Mouse (Mus musculus): ENCODE data around the gene Poll.

Gene Poll

GRCm38 (mm10) chr19:45537505-45537904, 22.8 kb downstream of the Poll start:
- DNase-seq (ENCODE audit: extremely low spot score, low read depth, low spot score) = no peak

GRCm38 (mm10) chr19:45535929-45536328, 24.4 kb downstream of the Poll start:
- DNase-seq (ENCODE audit: extremely low spot score, low read depth, low spot score) = no peak

DNA sequence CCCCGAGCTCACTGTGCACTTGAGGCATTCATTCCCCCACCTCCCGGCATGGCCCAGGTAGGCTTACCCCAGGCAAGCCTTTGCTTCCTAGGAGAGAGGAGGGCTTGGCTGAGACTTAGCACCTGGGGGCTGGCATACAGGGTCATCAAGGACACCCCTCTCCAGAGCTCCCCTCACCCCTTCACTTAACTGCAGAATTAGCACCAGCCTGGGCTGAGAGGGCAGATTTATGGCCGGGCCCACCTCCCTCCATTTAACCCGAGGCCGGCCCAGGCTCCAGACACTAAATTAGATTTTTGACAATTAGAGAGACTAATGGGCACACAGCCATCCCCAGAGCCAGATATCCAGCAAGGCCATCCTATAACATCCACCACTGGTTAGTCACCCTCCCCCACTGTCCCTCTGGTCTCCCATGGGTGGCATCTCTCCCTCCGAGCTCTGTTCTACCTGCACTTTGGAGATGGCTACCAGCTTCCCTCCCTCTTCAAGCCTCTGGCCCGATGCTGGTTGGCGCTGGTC, 25.1 kb downstream of the Poll start:
- no peak for DNase-seq (ENCODE audit: extremely low spot score, low read depth, low spot score)

GRCm38 (mm10) chr19:45533617-45534016, 26.7 kb downstream of the Poll start:
- no peak for DNase-seq (ENCODE audit: extremely low spot score, low read depth, low spot score)

- DNase-seq (ENCODE audit: extremely low spot score, low read depth, low spot score) = no peak
These were observed 28.8 kb downstream of the Poll start for GRCm38 (mm10) chr19:45531554-45531953.

- no peak for DNase-seq (ENCODE audit: extremely low spot score, low read depth, low spot score)
These were observed 29.9 kb downstream of the Poll start for GRCm38 (mm10) chr19:45530200-45530995.

GRCm38 (mm10) chr19:45529294-45529693, 31.0 kb downstream of the Poll start:
- no peak for DNase-seq (ENCODE audit: extremely low spot score, low read depth, low spot score)

DNA sequence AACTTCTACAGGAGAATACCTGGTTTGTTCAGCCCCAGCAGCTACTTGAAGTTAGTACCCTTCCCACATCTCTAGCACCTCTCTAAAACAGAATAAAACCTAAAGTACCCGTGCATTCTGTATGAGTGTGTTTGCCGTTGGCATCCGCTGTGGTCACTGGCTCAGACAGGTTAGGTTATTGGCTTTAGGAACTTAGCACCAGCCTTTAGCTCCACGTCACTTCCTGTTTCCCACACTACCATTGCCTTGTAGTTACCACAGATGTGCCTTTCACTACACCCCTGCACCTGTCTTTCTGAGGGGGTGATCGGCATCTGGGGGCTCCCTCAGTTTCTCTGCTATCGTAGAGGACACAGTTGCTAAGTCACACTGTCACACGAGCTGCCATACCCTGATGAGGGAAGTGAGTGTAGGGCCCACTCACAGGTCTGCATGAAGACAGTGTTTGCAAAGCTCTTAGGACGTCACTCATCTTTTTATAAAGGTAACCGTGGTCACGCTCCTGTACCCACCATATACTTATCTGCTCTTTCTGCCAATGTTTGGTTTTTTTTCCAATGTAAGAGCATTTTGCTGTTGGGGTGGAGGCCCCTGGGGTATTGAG, 32.3 kb downstream of the Poll start:
- no peak for DNase-seq (ENCODE audit: extremely low spot score, low read depth, low spot score)

GRCm38 (mm10) chr19:45527382-45527781, 32.9 kb downstream of the Poll start:
- no peak for DNase-seq (ENCODE audit: extremely low spot score, low read depth, low spot score)

- no peak for DNase-seq (ENCODE audit: extremely low spot score, low read depth, low spot score)
These were observed 44.1 kb downstream of the Poll start for GRCm38 (mm10) chr19:45516264-45516663.

DNA sequence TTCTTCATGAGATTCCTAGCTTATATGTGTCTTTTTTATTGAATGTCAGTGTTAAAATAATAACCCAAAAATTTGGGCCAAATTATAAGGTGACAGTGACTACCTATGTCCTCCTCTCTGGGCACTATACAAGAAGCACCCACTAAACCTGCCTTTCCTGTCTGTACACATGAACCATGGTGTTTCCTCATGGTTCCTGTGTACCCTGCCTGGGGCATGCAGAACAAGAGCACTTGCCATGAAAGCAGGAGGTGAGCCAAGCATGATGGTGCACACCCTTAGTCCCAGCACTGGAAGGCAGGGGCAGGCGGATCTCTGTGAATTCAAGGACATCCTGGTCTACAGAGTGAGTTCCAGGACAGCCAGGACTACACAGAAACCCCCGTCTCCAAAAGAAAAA, 45.0 kb downstream of the Poll start:
- DNase-seq (ENCODE audit: extremely low spot score, low read depth, low spot score) = no peak

DNA sequence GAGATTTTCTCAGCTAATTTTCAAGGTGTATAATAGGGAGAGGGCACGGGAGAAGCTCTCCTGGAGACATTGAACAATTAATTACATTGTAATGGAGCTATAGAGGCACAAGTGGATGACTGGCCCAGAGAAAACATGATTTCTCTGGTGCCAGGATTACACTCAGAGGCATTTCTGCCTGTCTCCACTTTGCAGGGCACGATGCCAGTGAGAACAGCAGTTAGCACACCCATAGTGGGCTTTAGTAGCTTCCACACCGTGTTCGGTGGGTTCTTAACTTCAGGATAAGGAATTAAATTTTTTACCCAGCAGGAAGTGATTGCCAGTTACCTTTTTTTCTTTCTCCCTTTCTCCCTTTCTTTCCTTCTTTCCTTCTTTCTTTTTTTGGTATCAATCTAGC, 48.9 kb downstream of the Poll start:
- DNase-seq (ENCODE audit: extremely low spot score, low read depth, low spot score) = no peak

- no peak for DNase-seq (ENCODE audit: extremely low spot score, low read depth, low spot score)
These were observed 49.7 kb downstream of the Poll start for GRCm38 (mm10) chr19:45510680-45511079.

- no peak for DNase-seq (ENCODE audit: extremely low spot score, low read depth, low spot score)
These were observed 52.8 kb downstream of the Poll start for GRCm38 (mm10) chr19:45507531-45507930.

- no peak for DNase-seq (ENCODE audit: extremely low spot score, low read depth, low spot score)
These were observed 54.9 kb downstream of the Poll start for GRCm38 (mm10) chr19:45505446-45505845.
